Mouse (Mus musculus) Patski (cell line): Measurements from ENCODE around the gene Nnat. TPM values are rescaled to one million over a fixed set of nuclear protein-coding genes. Genes with fewer than 3 reads are reported as not detected.

ENCODE experiments used
- ATAC-seq: fragments of 100-300 bp; one replicate; pipeline ENCODE4 v1.8.0; 2021
- CTCF ChIA-PET: fragments of 350-600 bp; sonication (Branson Sonifier 250); formaldehyde crosslinking; loops from one replicate; lab custom pipeline; 2022; ENCODE audit warnings: inconsistent platforms; lab: Charles Lee
- POLR2A ChIA-PET: fragments of 350-600 bp; sonication (Branson Sonifier 250); formaldehyde crosslinking; loops from one replicate; lab custom pipeline; 2022; ENCODE audit warnings: antibody characterized with exemption, inconsistent platforms; lab: Charles Lee
- DNase-seq: peaks from one replicate; pipeline ENCODE4 v3.0.0-alpha.2; 2011; ENCODE audit warnings: low read depth, low spot score
- H3K27me3 ChIP-seq: fragments of 371-371 bp; one replicate; pipeline ENCODE4 v1.5.1; 2021
- CTCF ChIP-seq: fragments of 100-300 bp; IDR thresholded peaks from one replicate; pipeline ENCODE4 v1.5.1; 2021
- in situ Hi-C: fragments of 300-500 bp; cut with MboI; formaldehyde crosslinking; loops from 3 replicates; pipeline ENCODE4 v1.11.1; 2018; ENCODE audit warnings: low pct_unique_long_range_greater_than_20kb, mixed read lengths
- polyA plus RNA-seq: library from polyadenylated mRNA; unstranded; gene quantifications from one replicate; pipeline ENCODE4 v1.2.3, GENCODE M21; 2021

Gene Nnat
- polyA plus RNA-seq, 1 experiment from 2014 or later: 2.2 TPM

DNA sequence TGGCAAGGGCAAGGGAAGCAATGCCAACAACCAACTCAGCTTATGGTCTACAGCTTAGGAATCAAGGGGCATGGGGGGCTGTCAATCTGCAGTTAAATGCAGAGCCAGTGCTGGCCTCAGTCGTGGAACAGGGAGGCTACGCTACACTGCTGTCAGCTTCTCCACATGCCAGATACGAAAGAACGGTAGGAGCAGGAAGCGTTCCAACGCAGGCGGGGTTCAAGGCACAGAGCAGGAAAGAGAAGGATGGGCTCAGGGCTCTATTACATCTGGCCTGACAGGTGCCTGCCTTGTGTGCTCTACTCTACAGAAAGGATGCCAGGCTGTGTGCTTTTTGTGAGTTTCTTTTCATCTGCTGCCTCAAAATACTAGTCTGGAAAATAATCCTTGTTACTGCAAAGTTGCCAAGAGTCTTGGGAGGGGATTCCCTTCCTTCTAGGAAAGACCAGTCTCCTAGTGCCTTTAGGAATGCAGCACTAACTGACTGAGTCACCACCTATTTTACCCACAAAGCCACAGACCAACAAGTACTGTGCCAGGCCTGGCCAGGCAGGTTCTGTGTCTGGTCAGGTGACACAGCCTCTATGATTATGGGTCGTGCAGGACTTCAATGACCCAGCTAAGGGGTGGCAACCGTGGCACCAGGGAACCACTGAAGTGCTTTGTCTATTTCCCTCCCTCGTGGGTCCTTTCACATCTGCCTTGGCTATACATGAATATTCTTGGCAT, 7.6 kb upstream of the Nnat start:
- TF ChIP-seq CTCF: no peak
- DNase-seq: peak; percentile 79
- ATAC-seq: peak; percentile 90
- in situ Hi-C loops: no loop called here
- POLR2A ChIA-PET: interaction anchor here (0.6 to 1.0 kb wide), 2 partner anchors 14 to 223 kb away, joined by 3 to 4 read pairs; no protein-coding TSS in a partner anchor
- CTCF ChIA-PET: interaction anchor here (1.4 kb wide), 1 partner anchor 10 kb away, joined by 4 read pairs; no protein-coding TSS in a partner anchor
- no peaks in the 10 kb centered on the region for H3K27me3 ChIP-seq

DNA sequence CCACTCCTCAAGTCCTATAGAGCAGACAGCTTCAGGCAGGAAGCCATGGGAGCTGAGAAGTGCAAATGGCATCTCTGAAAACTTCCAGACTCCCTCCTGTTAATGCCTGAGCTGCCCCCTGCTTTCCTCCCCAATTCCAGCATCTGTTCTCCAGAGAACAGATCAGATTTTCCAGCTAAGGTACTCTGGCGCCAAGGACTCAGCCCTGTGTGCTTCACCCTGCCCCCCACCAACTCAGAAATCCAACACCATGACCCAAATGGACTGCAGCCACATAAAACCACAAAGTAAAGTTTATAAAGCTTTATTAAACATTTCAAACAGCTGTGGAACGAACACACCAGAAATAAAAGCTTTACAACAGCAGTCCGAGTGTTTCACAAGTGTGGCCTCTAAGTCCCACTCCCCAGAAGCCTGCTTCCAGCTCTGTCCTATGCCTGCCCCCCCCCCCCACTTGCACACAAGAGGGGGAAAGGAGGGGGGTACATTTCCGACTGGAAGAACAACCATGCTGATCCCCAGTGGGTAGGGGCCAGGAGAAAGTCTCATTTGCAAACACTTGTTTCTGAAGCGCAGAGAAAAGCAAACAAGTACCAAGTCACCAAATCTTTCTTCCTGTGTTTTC, 3.7 kb upstream of the Nnat start:
- no peak for DNase-seq
- in situ Hi-C loops: no loop called here
- no peak for ATAC-seq
- no peaks in the 10 kb centered on the region for H3K27me3 ChIP-seq
- TF ChIP-seq CTCF: no peak
- CTCF ChIA-PET: interaction anchor here (0.9 kb wide), 1 partner anchor 10 kb away, joined by 3 read pairs; no protein-coding TSS in a partner anchor
- POLR2A ChIA-PET: interaction anchor here (1.3 kb wide), 1 partner anchor 11 kb away, joined by 3 read pairs; no protein-coding TSS in a partner anchor

- CTCF ChIA-PET: no interaction called here
- in situ Hi-C loops: no loop called here
- POLR2A ChIA-PET: interaction anchor here (0.7 kb wide), 1 partner anchor 16 kb away, joined by 3 read pairs; no protein-coding TSS in a partner anchor
- ATAC-seq (no peak), DNase-seq (no peak)
- TF ChIP-seq CTCF: no peak
- H3K27me3 ChIP-seq: no peaks in the 10 kb centered on the region
Measured at GRCm38 (mm10) chr2:157558051-157558450, 1.8 kb upstream of the Nnat start.

GRCm38 (mm10) chr2:157558520-157558919, 1.4 kb upstream of the Nnat start:
- POLR2A ChIA-PET: no interaction called here
- TF ChIP-seq CTCF: no peak

GRCm38 (mm10) chr2:157559440-157559839, 438 bp upstream of the Nnat start:
- POLR2A ChIA-PET: no interaction called here
- CTCF ChIA-PET: no interaction called here
- in situ Hi-C loops: no loop called here
- ATAC-seq (no peak), DNase-seq (no peak)
- no peaks in the 10 kb centered on the region for H3K27me3 ChIP-seq
- TF ChIP-seq CTCF: no peak

More at GRCm38 (mm10) chr2:157558520-157558919, 1.4 kb upstream of the Nnat start:
- CTCF ChIA-PET: no interaction called here
- no peaks in the 10 kb centered on the region for H3K27me3 ChIP-seq
- DNase-seq (no peak), ATAC-seq (no peak)
- in situ Hi-C loops: no loop called here

GRCm38 (mm10) chr2:157560302-157560701, 424 bp downstream of the Nnat start:
- H3K27me3 ChIP-seq: no peaks in the 10 kb centered on the region
- in situ Hi-C loops: no loop called here
- POLR2A ChIA-PET: no interaction called here
- no peak for TF ChIP-seq CTCF
- DNase-seq (no peak), ATAC-seq (no peak)
- CTCF ChIA-PET: no interaction called here

DNA sequence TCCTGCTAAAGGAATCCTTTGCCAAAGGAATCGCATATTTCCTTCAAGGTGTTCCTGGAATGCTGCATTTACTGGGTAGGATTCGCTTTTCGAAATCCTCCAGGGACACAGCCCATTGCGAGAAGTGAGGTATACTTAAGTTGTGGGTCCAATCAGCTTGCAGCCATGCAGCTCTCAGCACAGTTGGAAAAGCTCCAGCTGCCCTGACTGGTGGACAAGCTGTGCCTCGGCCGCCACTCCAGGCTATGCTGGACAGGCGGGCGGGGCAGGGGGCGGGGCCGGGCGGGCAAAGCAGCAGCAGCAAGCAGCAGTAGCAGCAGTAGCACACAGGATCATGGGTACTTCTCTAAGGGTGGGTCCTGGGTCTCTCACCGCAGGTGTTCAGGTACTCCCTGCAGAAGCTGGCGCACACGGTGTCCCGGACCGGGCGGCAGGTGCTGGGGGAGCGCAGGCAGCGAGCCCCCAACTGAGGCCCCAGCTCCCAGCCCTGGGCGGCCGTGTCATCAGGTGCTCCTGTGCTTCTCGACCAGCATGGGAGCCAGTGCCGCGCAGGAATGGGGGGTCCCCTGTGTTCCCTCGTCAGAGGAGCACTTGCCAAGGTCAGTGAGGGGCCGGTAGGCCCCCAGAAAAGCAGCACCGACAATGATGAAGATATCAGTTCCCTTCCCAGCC, 1.4 kb downstream of the Nnat start:
- no peak for ATAC-seq
- CTCF ChIA-PET: no interaction called here
- no peaks in the 10 kb centered on the region for H3K27me3 ChIP-seq
- DNase-seq: no peak
- in situ Hi-C loops: no loop called here
- no peak for TF ChIP-seq CTCF
- POLR2A ChIA-PET: no interaction called here

DNA sequence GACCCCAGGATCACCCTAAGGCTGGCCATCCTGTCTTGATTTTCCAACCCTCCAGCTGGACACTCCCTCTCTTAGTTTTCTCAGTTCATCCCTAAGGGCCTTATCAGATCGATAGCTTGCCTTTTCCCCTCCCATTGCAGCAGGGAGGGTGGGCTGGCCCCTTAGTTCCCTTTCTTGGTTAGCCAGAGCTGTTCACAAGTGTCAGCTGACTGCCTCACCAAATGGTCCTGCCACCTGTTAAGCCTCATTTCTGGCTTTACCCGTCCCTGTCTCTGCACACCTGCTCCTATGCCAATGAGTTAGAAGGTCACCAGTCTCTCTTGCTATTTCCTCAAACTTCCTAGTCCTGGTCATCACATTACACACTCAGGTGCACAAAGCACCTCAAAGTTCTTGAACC, 3.2 kb downstream of the Nnat start:
- no peak for TF ChIP-seq CTCF
- in situ Hi-C loops: no loop called here
- no peak for ATAC-seq

DNA sequence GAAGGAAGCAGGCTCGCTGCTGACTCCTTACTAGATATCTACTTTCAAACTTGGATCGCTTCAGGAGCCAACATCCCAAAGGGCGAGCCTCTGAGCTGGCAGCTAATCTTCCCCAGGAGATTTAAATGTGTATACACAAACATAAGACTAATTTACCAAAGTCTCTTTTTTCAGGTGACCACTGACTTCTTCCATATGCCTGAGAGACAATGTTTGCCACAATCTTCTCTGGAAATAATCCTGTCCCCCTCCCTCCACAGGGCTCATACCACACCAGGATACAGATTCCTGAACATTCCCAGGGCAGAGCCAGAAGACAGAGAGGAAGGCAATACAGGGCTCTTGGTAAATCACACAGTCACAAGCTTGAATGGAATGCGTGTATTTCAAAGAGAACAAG, 4.8 kb downstream of the Nnat start:
- ChIA-PET POLR2A (no interaction called here), CTCF (no interaction called here)
- in situ Hi-C loops: no loop called here
- DNase-seq: no peak
- TF ChIP-seq CTCF: no peak
- no peaks in the 10 kb centered on the region for H3K27me3 ChIP-seq
- no peak for ATAC-seq

More for the DNA sequence above, 3.2 kb downstream of the Nnat start:
- DNase-seq: no peak
- ChIA-PET POLR2A (no interaction called here), CTCF (no interaction called here)
- H3K27me3 ChIP-seq: no peaks in the 10 kb centered on the region

GRCm38 (mm10) chr2:157565446-157565845, 5.6 kb downstream of the Nnat start:
- in situ Hi-C loops: no loop called here
- no peaks in the 10 kb centered on the region for H3K27me3 ChIP-seq
- DNase-seq (no peak), ATAC-seq (no peak)
- POLR2A ChIA-PET: no interaction called here
- no peak for TF ChIP-seq CTCF
- CTCF ChIA-PET: interaction anchor here (1.5 kb wide), 1 partner anchor 9 kb away, joined by 3 read pairs; no protein-coding TSS in a partner anchor

DNA sequence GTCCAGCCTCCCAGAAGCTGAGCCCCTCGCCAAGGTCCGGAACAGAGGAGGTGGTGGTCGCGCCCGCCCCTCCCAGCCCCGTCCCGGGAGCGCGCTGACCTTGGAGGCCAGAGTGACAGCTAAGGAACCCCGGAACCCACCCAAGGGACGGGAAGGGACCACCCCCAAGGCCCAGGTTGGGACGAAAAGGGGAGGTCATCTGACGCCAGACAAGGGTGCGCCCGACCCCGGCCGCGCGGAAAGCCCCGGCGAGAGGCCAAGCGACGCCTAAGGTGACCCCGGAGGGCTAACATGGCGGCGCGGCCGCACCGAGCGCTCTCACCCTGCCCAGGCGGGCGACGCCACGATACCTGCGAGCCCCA, 6.0 kb downstream of the Nnat start:
- in situ Hi-C loops: no loop called here
- CTCF ChIA-PET: interaction anchor here (0.7 to 4.0 kb wide), 4 partner anchors 10 to 227 kb away, joined by 3 to 18 read pairs (median 6); no protein-coding TSS in a partner anchor
- POLR2A ChIA-PET: interaction anchor here (0.6 to 1.2 kb wide), 2 partner anchors 14 to 85 kb away, joined by 4 read pairs; no protein-coding TSS in a partner anchor
- peak; percentile 15 for ATAC-seq
- DNase-seq: no peak
- no peak for TF ChIP-seq CTCF
- H3K27me3 ChIP-seq: no peaks in the 10 kb centered on the region
